21 mouse cellular contexts compared by ENCODE assay signal in the genomic region with DNA sequence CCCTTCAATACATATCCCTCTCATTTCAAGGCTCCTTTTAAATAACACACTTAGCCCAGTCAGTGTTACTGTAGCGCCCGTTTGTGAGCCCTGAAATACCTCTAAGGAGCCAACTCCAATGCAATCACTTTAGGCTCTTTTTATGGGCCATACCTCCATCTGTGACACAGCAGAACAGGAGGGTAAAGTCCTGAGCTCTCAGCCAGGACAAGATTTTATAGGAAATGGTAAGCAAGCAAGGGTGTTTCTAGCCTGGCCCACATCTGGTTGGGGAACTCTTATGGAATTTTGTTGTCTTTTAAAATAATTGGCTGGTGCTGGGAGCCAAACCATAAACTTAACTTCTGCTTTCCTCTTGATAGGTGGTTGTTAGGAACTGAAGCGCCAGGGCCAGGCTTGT. TPM values are rescaled to one million over a fixed set of nuclear protein-coding genes. Genes with fewer than 3 reads are reported as not detected.
"Had no signal": no experiment of that assay in that cellular context is flagged by ENCODE, and none has a peak within 500 bp of the region (broad histone marks: within the 10 kb centered on the region; RNA-seq: fewer than 3 reads in every experiment).

No protein-coding gene starts in this region.

- H3K4me1 ChIP-seq: megakaryocyte, embryonic 14.5 days; midbrain, embryonic 13.5 days; midbrain, embryonic 15.5 days; neural tube, embryonic 12.5 days; stomach, embryonic 15.5 days had no signal

- ATAC-seq: midbrain, embryonic 13.5 days; midbrain, embryonic 15.5 days had no signal

- H3K9me3 ChIP-seq: midbrain, embryonic 13.5 days; midbrain, embryonic 15.5 days; neural tube, embryonic 12.5 days; stomach, embryonic 15.5 days had no signal

- DNase-seq: lung, adult 18-20 months; lung, embryonic 14.5 days; lung, postnatal 10 days; lung, postnatal 4 days; right cerebral cortex, postnatal 14 days; thymus, adult 2 months; thymus, postnatal 36 days had no signal

- H3K4me2 ChIP-seq: lung, embryonic 14.5 days; midbrain, embryonic 11.5 days; midbrain, embryonic 13.5 days; midbrain, embryonic 15.5 days; neural tube, embryonic 12.5 days; stomach, embryonic 15.5 days had no signal

- H3K4me3 ChIP-seq: megakaryocyte, embryonic 14.5 days; midbrain, embryonic 13.5 days; midbrain, embryonic 15.5 days; neural tube, embryonic 12.5 days; stomach, embryonic 15.5 days had no signal

- H3K27ac ChIP-seq: midbrain, embryonic 13.5 days; midbrain, embryonic 15.5 days; neural tube, embryonic 12.5 days; stomach, embryonic 15.5 days; stomach, postnatal 0 days had no signal

- H3K27me3 ChIP-seq: megakaryocyte, embryonic 14.5 days; midbrain, embryonic 13.5 days; midbrain, embryonic 15.5 days; neural tube, embryonic 12.5 days; stomach, embryonic 15.5 days had no signal

- H3K9ac ChIP-seq: lung, embryonic 14.5 days; midbrain, embryonic 13.5 days; midbrain, embryonic 15.5 days; neural tube, embryonic 12.5 days; stomach, embryonic 15.5 days had no signal

- H3K36me3 ChIP-seq: midbrain, embryonic 13.5 days; midbrain, embryonic 15.5 days; neural tube, embryonic 12.5 days; stomach, embryonic 15.5 days had no signal

RNA-seq across cellular contexts. Expression of gene Hyal4, which starts 11.2 kb away (rescaled TPM):
- total RNA-seq: midbrain, postnatal 0 days; monocyte, adult 5-6 weeks; neutrophil, adult 5-6 weeks had no signal
- polyA plus RNA-seq: liver, embryonic 16.5 days; lung, embryonic 14.5 days; lung, embryonic 16.5 days; midbrain, embryonic 11.5 days; midbrain, embryonic 13.5 days; midbrain, embryonic 15.5 days; midbrain, postnatal 0 days; neural tube, embryonic 12.5 days; neural tube, embryonic 14.5 days; spleen, adult 2 months; stomach, embryonic 15.5 days; thymus, adult 2 months had no signal

RNA-seq across cellular contexts. Expression of gene Hyal6, which starts 26.2 kb away (rescaled TPM):
- total RNA-seq: midbrain, postnatal 0 days; monocyte, adult 5-6 weeks had no signal
- polyA plus RNA-seq: liver, embryonic 16.5 days; lung, embryonic 14.5 days; lung, embryonic 16.5 days; midbrain, embryonic 11.5 days; midbrain, embryonic 13.5 days; midbrain, embryonic 15.5 days; midbrain, postnatal 0 days; neural tube, embryonic 12.5 days; neural tube, embryonic 14.5 days; spleen, adult 2 months; stomach, embryonic 15.5 days; stomach, postnatal 0 days; thymus, adult 2 months had no signal

RNA-seq across cellular contexts. Expression of gene Spam1, which starts 31.7 kb away (rescaled TPM):
- total RNA-seq: midbrain, postnatal 0 days; monocyte, adult 5-6 weeks; neutrophil, adult 5-6 weeks had no signal
- polyA plus RNA-seq: liver, embryonic 16.5 days; lung, embryonic 14.5 days; lung, embryonic 16.5 days; midbrain, embryonic 11.5 days; midbrain, embryonic 13.5 days; midbrain, embryonic 15.5 days; midbrain, postnatal 0 days; neural tube, embryonic 12.5 days; neural tube, embryonic 14.5 days; spleen, adult 2 months; stomach, embryonic 15.5 days; stomach, postnatal 0 days; thymus, adult 2 months had no signal
